Mouse (Mus musculus) embryonic facial prominence, embryonic 10.5 days (tissue): ENCODE results near the gene Tspan31. TPM values are rescaled to one million over a fixed set of nuclear protein-coding genes. Genes with fewer than 3 reads are reported as not detected.
"Not testable (repeated sequence)": the region's sequence is repeated elsewhere in the genome, so short reads cannot be mapped to it uniquely, and the experiment has no call there.

Experiments
- DNase-seq: peaks from one replicate; pipeline ENCODE4 v3.0.0-alpha.2; 2017; ENCODE audit warnings: low spot score
- H3K27ac ChIP-seq: fragments of 300-500 bp; sonication (generic); replicated peaks from 2 replicates; pipeline ENCODE4 v1.5.1; 2016; ENCODE audit warnings: mild to moderate bottlenecking
- H3K27me3 ChIP-seq: fragments of 300-500 bp; sonication (generic); replicated peaks from 2 replicates; pipeline ENCODE4 v1.6.1; 2016; ENCODE audit warnings: low read depth, mild to moderate bottlenecking; ENCODE audit not compliant: poor library complexity, severe bottlenecking
- H3K36me3 ChIP-seq: fragments of 300-500 bp; sonication (generic); replicated peaks from 2 replicates; pipeline ENCODE4 v1.6.1; 2016; ENCODE audit warnings: mild to moderate bottlenecking, moderate library complexity
- H3K4me1 ChIP-seq: fragments of 300-500 bp; sonication (generic); 2 replicates; pipeline ENCODE4 v1.6.1; 2016
- H3K4me3 ChIP-seq: fragments of 300-500 bp; sonication (generic); 2 replicates; pipeline ENCODE4 v1.5.1; 2016; ENCODE audit warnings: mild to moderate bottlenecking, moderate library complexity
- H3K9me3 ChIP-seq: fragments of 300-500 bp; sonication (generic); 2 replicates; pipeline ENCODE4 v1.6.1; 2016; ENCODE audit warnings: mild to moderate bottlenecking
- WGBS: fragments of 180-500 bp; shearing (Covaris S2); methylation state at CpG from one replicate; pipeline ENCODE4 v1.1.7; 2016; 5-methylcytosine and 5-hydroxymethylcytosine counted together
- polyA plus RNA-seq: library from polyadenylated mRNA; unstranded; fragments of >200 nt; fragmentation: Nextera tagmentation; extraction: Ambion mirVana; gene quantifications from 2 replicates; pipeline ENCODE4 v1.2.1, GENCODE M21; 2016

Tspan31 gene
- polyA plus RNA-seq, 1 experiment from 2014 or later: 168 TPM

- Histone ChIP-seq H3K27ac (no peak overlapping the region), H3K4me3 (peak overlapping the region; percentile 72), H3K27me3 (peaks cover 93% of the 10 kb centered on the region), H3K9me3 (no peaks in the 10 kb centered on the region), H3K4me1 (peaks cover 56% of the 10 kb centered on the region), H3K36me3 (no peaks in the 10 kb centered on the region)
- DNase-seq: peak; percentile 44
- WGBS: 3% methylated on average over 48 of the region's 48 CpGs
These were observed 11.1 kb upstream of the Tspan31 start for GRCm38 (mm10) chr10:127080901-127081780.

GRCm38 (mm10) chr10:127079665-127080391 is 9.8 kb upstream of the Tspan31 start:
- DNase-seq: peak; percentile 60
- 1% methylated on average over 70 of the region's 70 CpGs for WGBS
- peak overlapping the region; percentile 71 for H3K27ac ChIP-seq

GRCm38 (mm10) chr10:127078677-127079575 is 8.9 kb upstream of the Tspan31 start:
- under 1% methylated on average over 48 of the region's 49 CpGs for WGBS
- peak; percentile 77 for DNase-seq
- Histone ChIP-seq H3K4me1 (peaks cover 65% of the 10 kb centered on the region), H3K27me3 (peaks cover 92% of the 10 kb centered on the region), H3K9me3 (no peaks in the 10 kb centered on the region), H3K27ac (peak overlapping the region; percentile 71), H3K4me3 (peak overlapping the region; percentile 72), H3K36me3 (no peaks in the 10 kb centered on the region)

More at GRCm38 (mm10) chr10:127079665-127080391, 9.8 kb upstream of the Tspan31 start:
- peak overlapping the region; percentile 72 for H3K4me3 ChIP-seq
- H3K27me3 ChIP-seq: peaks cover 100% of the 10 kb centered on the region
- H3K4me1 ChIP-seq: peaks cover 65% of the 10 kb centered on the region
- H3K36me3 ChIP-seq: no peaks in the 10 kb centered on the region
- no peaks in the 10 kb centered on the region for H3K9me3 ChIP-seq

GRCm38 (mm10) chr10:127078001-127078676 is 8.1 kb upstream of the Tspan31 start:
- Histone ChIP-seq H3K36me3 (no peaks in the 10 kb centered on the region), H3K27ac (no peak overlapping the region), H3K9me3 (no peaks in the 10 kb centered on the region), H3K27me3 (peaks cover 84% of the 10 kb centered on the region), H3K4me1 (peaks cover 61% of the 10 kb centered on the region), H3K4me3 (peak overlapping the region; percentile 72)
- WGBS: 3% methylated on average over 12 of the region's 12 CpGs
- no peak for DNase-seq

- H3K36me3 ChIP-seq: no peaks in the 10 kb centered on the region
- H3K27ac ChIP-seq: no peak overlapping the region
- H3K4me1 ChIP-seq: peaks cover 61% of the 10 kb centered on the region
- DNase-seq: no peak
- H3K4me3 ChIP-seq: peak overlapping the region; percentile 72; the same call in 1 of the 2 replicates
- peaks cover 78% of the 10 kb centered on the region for H3K27me3 ChIP-seq
- WGBS: 6% methylated on average over 10 of the region's 10 CpGs
- no peaks in the 10 kb centered on the region for H3K9me3 ChIP-seq
These were observed 7.5 kb upstream of the Tspan31 start for GRCm38 (mm10) chr10:127077515-127077914.

GRCm38 (mm10) chr10:127076082-127076481 is 6.0 kb upstream of the Tspan31 start:
- Histone ChIP-seq H3K27me3 (peaks cover 64% of the 10 kb centered on the region), H3K27ac (no peak overlapping the region), H3K9me3 (no peaks in the 10 kb centered on the region), H3K4me1 (peaks cover 53% of the 10 kb centered on the region), H3K4me3 (no peak overlapping the region), H3K36me3 (no peaks in the 10 kb centered on the region)
- WGBS: 49% methylated on average over 4 of the region's 4 CpGs
- no peak for DNase-seq

- H3K27me3 ChIP-seq: peaks cover 59% of the 10 kb centered on the region
- DNase-seq: no peak
- H3K4me1 ChIP-seq: peaks cover 53% of the 10 kb centered on the region
- no peak overlapping the region for H3K27ac ChIP-seq
- H3K9me3 ChIP-seq: no peaks in the 10 kb centered on the region
- H3K36me3 ChIP-seq: no peaks in the 10 kb centered on the region
- no peak overlapping the region for H3K4me3 ChIP-seq
- WGBS: 74% methylated on average over 8 of the region's 8 CpGs
These were observed 5.6 kb upstream of the Tspan31 start for GRCm38 (mm10) chr10:127075651-127076050.

GRCm38 (mm10) chr10:127075080-127075479 is 5.0 kb upstream of the Tspan31 start, which contains the start of gene Agap2:
Gene Agap2 (plus strand): TSS chr10:127075284.
- Histone ChIP-seq H3K9me3 (no peaks in the 10 kb centered on the region), H3K27ac (no peak within 1 kb of the TSS), H3K4me3 (no peak within 1 kb of the TSS), H3K27me3 (peaks cover 54% of the 10 kb centered on the region), H3K4me1 (peaks cover 48% of the 10 kb centered on the region), H3K36me3 (no peaks in the 10 kb centered on the region)
- DNase-seq: no peak
- WGBS: 64% methylated on average over 9 of the region's 9 CpGs

GRCm38 (mm10) chr10:127073981-127074380 is 3.9 kb upstream of the Tspan31 start:
- Histone ChIP-seq H3K9me3 (no peaks in the 10 kb centered on the region), H3K27ac (no peak overlapping the region), H3K27me3 (peaks cover 43% of the 10 kb centered on the region), H3K36me3 (no peaks in the 10 kb centered on the region), H3K4me1 (peaks cover 42% of the 10 kb centered on the region), H3K4me3 (no peak overlapping the region)
- DNase-seq: no peak
- 99% methylated on average over 1 of the region's 1 CpGs for WGBS

GRCm38 (mm10) chr10:127072969-127073368 is 2.9 kb upstream of the Tspan31 start:
- not testable (repeated sequence) for H3K9me3 ChIP-seq, H3K27ac ChIP-seq, H3K4me3 ChIP-seq, H3K36me3 ChIP-seq, DNase-seq
- H3K4me1 ChIP-seq: peaks cover 42% of the 10 kb centered on the region
- H3K27me3 ChIP-seq: peaks cover 33% of the 10 kb centered on the region
- 82% methylated on average over 2 of the region's 2 CpGs for WGBS

- not testable (repeated sequence) for H3K4me3 ChIP-seq, H3K27ac ChIP-seq, H3K9me3 ChIP-seq, DNase-seq
- Histone ChIP-seq H3K27me3 (peaks cover 26% of the 10 kb centered on the region), H3K4me1 (peaks cover 39% of the 10 kb centered on the region), H3K36me3 (peaks cover 15% of the 10 kb centered on the region)
- WGBS: 88% methylated on average over 4 of the region's 4 CpGs
These were observed 2.2 kb upstream of the Tspan31 start for GRCm38 (mm10) chr10:127072270-127072669.
